Mouse (Mus musculus) liver, postnatal 0 days (tissue): Measurements from ENCODE around the gene Mettl23.

Source experiments
- CTCF ChIP-seq: sonication (generic); IDR thresholded peaks from 2 replicates; pipeline ENCODE4 v1.5.1; 2016; ENCODE audit warnings: antibody characterized with exemption, low read depth
- EP300 ChIP-seq: IDR thresholded peaks from 2 replicates; pipeline ENCODE4 v1.6.1; 2016; ENCODE audit warnings: antibody characterized with exemption, low read depth, mild to moderate bottlenecking

GRCm38 (mm10) chr11:116865945-116866585, 23.0 kb downstream of the Mettl23 start:
- TF ChIP-seq CTCF (no peak), EP300 (no peak)
